Mouse (Mus musculus): ENCODE results near the gene Tfdp1.

DNA sequence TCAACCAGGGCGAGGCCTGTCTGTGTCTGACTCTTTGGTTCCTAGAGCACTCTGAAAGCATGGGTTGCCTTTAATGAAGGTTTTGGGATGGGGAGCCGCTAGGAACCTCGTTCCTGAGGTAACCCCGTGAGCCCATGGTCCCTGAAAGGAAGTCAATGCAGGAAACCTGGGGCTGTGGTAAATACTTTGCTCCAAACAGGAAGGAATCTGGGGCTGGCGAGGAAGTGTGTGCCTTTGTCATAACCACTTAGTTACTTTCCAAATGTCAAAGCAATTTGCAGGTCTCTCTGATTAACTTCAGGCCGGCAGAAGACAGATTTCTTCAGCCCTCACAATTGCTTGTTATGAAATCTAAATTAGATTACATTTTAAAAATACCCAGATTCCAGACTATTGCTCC is 88.8 kb downstream of the Tfdp1 start:
- TF ChIP-seq POLR2A (IDR thresholded peaks at IDR 0.05; ENCODE audit: extremely low read depth, insufficient read depth, low read length), result no peak
- TF ChIP-seq CTCF (IDR thresholded peaks at IDR 0.05; ENCODE audit: extremely low read depth, insufficient read depth, low read length), result no peak

All from cortical plate, adult 2 months (tissue).